Mouse (Mus musculus): ENCODE data around the gene Zcchc8. TPM values are rescaled to one million over a fixed set of nuclear protein-coding genes. Genes with fewer than 3 reads are reported as not detected.

The Zcchc8 gene
- total RNA-seq, 2 experiments from 2014 or later = 53.1 to 57.6 TPM

Other genes starting within 250 kb of the Zcchc8 start
- not detected for gene Lrrc43, start 231.8 kb downstream of the Zcchc8 start, total RNA-seq (2021)
- gene Il31, start 231.6 kb downstream of the Zcchc8 start, total RNA-seq (2021) = not detected
- gene B3gnt4, start 210.6 kb downstream of the Zcchc8 start, total RNA-seq (2021) = not detected
- 10 to 100 TPM; 51.9 to 58.1 TPM for gene Diablo, start 196.9 kb downstream of the Zcchc8 start, total RNA-seq (2021)
- under 1 TPM; 0.21 to 0.52 TPM for gene Gm49027, start 195.6 kb downstream of the Zcchc8 start, total RNA-seq (2021)
- 10 to 100 TPM; 25.6 to 29.8 TPM for gene Vps33a, start 148.1 kb downstream of the Zcchc8 start, total RNA-seq (2021)
- gene Clip1, start 36.5 kb downstream of the Zcchc8 start, total RNA-seq (2021) = 100 to 1,000 TPM; 108 to 117 TPM
- 10 to 100 TPM; 56.1 to 58.7 TPM for gene Rsrc2, start 28.3 kb upstream of the Zcchc8 start, total RNA-seq (2021)
- gene Kntc1, start 28.6 kb upstream of the Zcchc8 start, total RNA-seq (2021) = 10 to 100 TPM; 26.0 to 29.4 TPM
- not detected for gene Hcar2, start 144.4 kb upstream of the Zcchc8 start, total RNA-seq (2021)
- gene Hcar1, start 158.9 kb upstream of the Zcchc8 start, total RNA-seq (2021) = under 1 TPM; 0.38 to 0.41 TPM
- gene Denr, start 186.1 kb upstream of the Zcchc8 start, total RNA-seq (2021) = 10 to 100 TPM; 56.7 to 61.4 TPM
- under 1 TPM in 1 of 2 experiments, not detected in 1; 0.62 TPM for gene Gm43518, start 206.3 kb upstream of the Zcchc8 start, total RNA-seq (2021)
- gene Ccdc62, start 209.6 kb upstream of the Zcchc8 start, total RNA-seq (2021) = 1 to 10 TPM; 2.2 TPM

Data from heart, postnatal 4 days (tissue).